Mouse (Mus musculus): Measurements from ENCODE around the gene Serpinb6a. TPM values are rescaled to one million over a fixed set of nuclear protein-coding genes. Genes with fewer than 3 reads are reported as not detected.
"Not testable (repeated sequence)": the region's sequence is repeated elsewhere in the genome, so short reads cannot be mapped to it uniquely, and the experiment has no call there.

The Serpinb6a gene
- polyA plus RNA-seq, 1 experiment: 31.1 TPM

DNA sequence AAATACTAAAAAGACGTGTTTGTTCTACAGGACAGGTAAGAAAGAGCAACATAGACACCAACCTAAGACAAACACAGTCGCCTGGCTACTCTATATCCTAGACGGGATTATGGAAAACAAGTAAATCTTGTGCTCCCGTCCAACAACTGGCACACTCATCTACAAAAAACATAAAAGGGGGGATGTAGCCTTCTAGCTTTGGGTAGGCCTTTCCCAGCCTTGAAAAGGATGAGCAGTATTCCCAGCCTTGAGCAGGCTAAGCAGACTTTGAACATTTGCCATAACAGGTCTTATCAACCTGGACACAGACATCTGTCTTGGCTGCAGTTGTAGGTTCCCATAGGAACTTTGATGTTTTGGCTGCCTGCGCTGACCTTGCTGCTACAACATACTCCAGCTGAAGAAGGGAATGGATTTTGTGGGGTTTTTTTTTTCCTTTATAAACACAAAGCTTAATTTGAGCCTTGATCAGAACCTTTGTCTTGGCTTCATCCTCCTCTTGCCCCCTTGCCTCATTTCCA is 61.2 kb downstream of the Serpinb6a start:
- Histone ChIP-seq H3K4me1 (ENCODE audit: control insufficient read depth, insufficient read depth, low read length) (no peaks in the 10 kb centered on the region), H3K36me3 (ENCODE audit: control insufficient read depth, insufficient read depth, low read length) (no peaks in the 10 kb centered on the region), H3K27me3 (replicated peaks; ENCODE audit: control insufficient read depth, insufficient read depth, low read length) (no peaks in the 10 kb centered on the region), H3K4me3 (ENCODE audit: insufficient read depth, low read depth, low read length) (no peak overlapping the region), H3K27ac (ENCODE audit: insufficient read depth, low read depth, low read length) (no peak overlapping the region)
- DNase-seq: no peak
- WGBS: 94% methylated on average over 5 of the region's 5 CpGs
- no peak for TF ChIP-seq CTCF (conservative IDR thresholded peaks at IDR 0.05; ENCODE audit: insufficient read depth, insufficient read length, low read depth, low read length)
- no peak for TF ChIP-seq POLR2A (IDR thresholded peaks at IDR 0.05; ENCODE audit: low read depth, low read length)

DNA sequence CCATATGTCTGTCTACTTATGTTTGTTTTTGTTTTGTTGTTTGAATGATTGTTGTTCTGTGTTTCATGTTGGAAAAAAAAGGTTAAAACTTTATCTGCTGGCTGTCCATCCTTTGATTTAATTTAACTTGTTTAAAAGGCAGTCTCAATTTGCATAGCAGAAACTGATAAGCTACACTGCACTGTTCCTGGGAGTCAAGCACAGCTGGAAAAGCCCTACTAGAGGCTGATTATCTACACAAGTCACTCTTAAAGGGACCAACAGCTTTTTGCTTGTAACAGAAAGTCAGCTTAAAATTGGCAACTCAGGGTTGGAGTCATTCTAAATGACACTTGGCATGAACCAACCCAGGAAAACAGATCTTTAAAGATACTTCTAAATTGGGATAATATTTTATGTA is 65.0 kb downstream of the Serpinb6a start:
- not testable (repeated sequence) for H3K27me3 ChIP-seq (replicated peaks; ENCODE audit: control insufficient read depth, insufficient read depth, low read length); H3K36me3 ChIP-seq (ENCODE audit: control insufficient read depth, insufficient read depth, low read length); H3K27ac ChIP-seq (ENCODE audit: insufficient read depth, low read depth, low read length); DNase-seq; H3K4me3 ChIP-seq (ENCODE audit: insufficient read depth, low read depth, low read length); H3K4me1 ChIP-seq (ENCODE audit: control insufficient read depth, insufficient read depth, low read length)

DNA sequence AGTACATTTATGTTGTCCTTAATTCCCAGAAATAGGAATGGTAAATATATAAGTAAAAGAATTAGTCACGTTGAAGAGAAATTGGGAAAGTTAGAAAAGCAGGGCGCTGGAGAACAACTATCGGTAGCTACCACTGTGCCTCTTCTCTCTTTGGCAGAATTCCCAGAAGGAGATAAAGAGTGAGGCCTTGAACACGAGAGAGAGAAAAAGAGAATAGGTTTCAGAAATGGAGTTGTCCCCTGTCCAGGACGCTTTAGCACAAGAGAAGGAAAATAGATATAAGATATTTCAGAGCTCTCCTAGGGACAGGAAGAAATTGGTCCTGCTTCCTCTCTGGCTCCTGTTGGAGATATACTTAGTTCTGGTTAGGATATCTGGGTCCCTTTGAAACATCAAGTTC is 65.4 kb downstream of the Serpinb6a start:
- 77% methylated on average over 5 of the region's 5 CpGs for WGBS
- no peaks in the 10 kb centered on the region for H3K27me3 ChIP-seq (replicated peaks; ENCODE audit: control insufficient read depth, insufficient read depth, low read length)
- H3K36me3 ChIP-seq (ENCODE audit: control insufficient read depth, insufficient read depth, low read length): no peaks in the 10 kb centered on the region
- H3K27ac ChIP-seq (ENCODE audit: insufficient read depth, low read depth, low read length): no peak overlapping the region
- H3K4me3 ChIP-seq (ENCODE audit: insufficient read depth, low read depth, low read length): no peak overlapping the region
- TF ChIP-seq POLR2A (IDR thresholded peaks at IDR 0.05; ENCODE audit: low read depth, low read length) (no peak), CTCF (conservative IDR thresholded peaks at IDR 0.05; ENCODE audit: insufficient read depth, insufficient read length, low read depth, low read length) (no peak)
- peaks cover 3% of the 10 kb centered on the region; the same call in 1 of the 2 replicates for H3K4me1 ChIP-seq (ENCODE audit: control insufficient read depth, insufficient read depth, low read length)
- no peak for DNase-seq

DNA sequence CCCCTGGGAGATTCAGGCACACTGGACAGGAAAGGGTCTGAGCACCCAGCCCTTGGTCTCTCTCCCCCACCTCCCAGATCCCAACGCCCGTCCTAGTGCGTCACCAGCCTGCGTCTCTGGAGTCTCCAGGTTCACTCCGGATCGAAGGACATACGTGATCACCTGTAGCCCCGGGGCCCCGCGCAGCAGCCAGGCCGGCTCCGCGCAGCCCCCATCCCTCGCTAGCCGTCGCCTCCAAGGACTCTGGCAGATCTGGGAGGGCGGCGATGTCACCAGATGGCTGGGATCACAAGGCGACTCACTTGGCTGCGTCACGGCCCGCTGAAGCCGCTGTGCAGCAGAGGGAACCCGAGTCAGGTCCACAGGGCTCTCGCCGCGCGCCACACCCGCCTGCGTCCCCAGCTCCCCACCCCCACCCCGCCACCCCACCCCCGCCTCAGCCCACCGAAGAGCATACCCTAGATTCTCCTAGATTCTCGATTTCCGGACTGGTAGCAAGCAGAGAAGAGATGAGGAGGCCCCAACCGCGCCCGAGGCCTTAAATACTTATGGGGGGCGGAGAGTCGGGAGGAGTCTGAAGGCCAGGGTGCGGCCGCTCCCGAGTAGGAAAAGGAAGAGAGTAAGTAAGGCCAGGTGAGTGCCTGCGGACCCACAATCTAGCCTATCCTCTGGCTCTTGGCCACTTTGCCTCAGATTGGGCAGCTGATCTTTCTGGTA is 67.0 kb downstream of the Serpinb6a start:
- DNase-seq: peak; percentile 62
- H3K27ac ChIP-seq (ENCODE audit: insufficient read depth, low read depth, low read length): peak overlapping the region; percentile 50; the same call in 1 of the 2 replicates
- peak overlapping the region; percentile 95 for H3K4me3 ChIP-seq (ENCODE audit: insufficient read depth, low read depth, low read length)
- TF ChIP-seq CTCF (conservative IDR thresholded peaks at IDR 0.05; ENCODE audit: insufficient read depth, insufficient read length, low read depth, low read length): no peak
- no peak for TF ChIP-seq POLR2A (IDR thresholded peaks at IDR 0.05; ENCODE audit: low read depth, low read length)
- H3K36me3 ChIP-seq (ENCODE audit: control insufficient read depth, insufficient read depth, low read length): no peaks in the 10 kb centered on the region
- under 1% methylated on average over 44 of the region's 44 CpGs for WGBS
- no peaks in the 10 kb centered on the region for H3K27me3 ChIP-seq (replicated peaks; ENCODE audit: control insufficient read depth, insufficient read depth, low read length)
- peaks cover 3% of the 10 kb centered on the region; the same call in 1 of the 2 replicates for H3K4me1 ChIP-seq (ENCODE audit: control insufficient read depth, insufficient read depth, low read length)

DNA sequence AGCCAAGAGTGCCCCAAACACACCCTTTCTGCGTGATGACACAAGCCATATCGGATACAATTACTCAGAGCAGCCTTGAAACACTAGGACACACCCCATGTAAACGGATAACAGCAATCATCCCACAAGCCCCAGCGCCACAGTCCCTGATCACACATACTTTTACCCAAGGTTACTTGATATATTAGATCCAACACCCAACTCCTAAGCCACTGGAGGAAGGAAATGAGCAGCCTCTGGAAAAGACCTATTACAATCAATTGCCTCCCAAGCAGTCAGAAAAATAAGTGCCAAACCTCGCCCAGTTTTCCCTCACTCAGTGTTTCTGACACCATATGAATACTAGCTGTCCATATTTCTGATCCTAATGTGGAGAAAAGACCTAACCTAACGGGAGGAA is 67.9 kb downstream of the Serpinb6a start:
- no peak for TF ChIP-seq CTCF (conservative IDR thresholded peaks at IDR 0.05; ENCODE audit: insufficient read depth, insufficient read length, low read depth, low read length)
- TF ChIP-seq POLR2A (IDR thresholded peaks at IDR 0.05; ENCODE audit: low read depth, low read length): no peak
- WGBS: 54% methylated on average over 6 of the region's 6 CpGs
- Histone ChIP-seq H3K4me1 (ENCODE audit: control insufficient read depth, insufficient read depth, low read length) (peaks cover 3% of the 10 kb centered on the region; the same call in 1 of the 2 replicates), H3K4me3 (ENCODE audit: insufficient read depth, low read depth, low read length) (peak overlapping the region; percentile 95), H3K27ac (ENCODE audit: insufficient read depth, low read depth, low read length) (peak overlapping the region; percentile 50; the same call in 1 of the 2 replicates), H3K36me3 (ENCODE audit: control insufficient read depth, insufficient read depth, low read length) (no peaks in the 10 kb centered on the region), H3K27me3 (replicated peaks; ENCODE audit: control insufficient read depth, insufficient read depth, low read length) (no peaks in the 10 kb centered on the region)
- peak; percentile 23 for DNase-seq

DNA sequence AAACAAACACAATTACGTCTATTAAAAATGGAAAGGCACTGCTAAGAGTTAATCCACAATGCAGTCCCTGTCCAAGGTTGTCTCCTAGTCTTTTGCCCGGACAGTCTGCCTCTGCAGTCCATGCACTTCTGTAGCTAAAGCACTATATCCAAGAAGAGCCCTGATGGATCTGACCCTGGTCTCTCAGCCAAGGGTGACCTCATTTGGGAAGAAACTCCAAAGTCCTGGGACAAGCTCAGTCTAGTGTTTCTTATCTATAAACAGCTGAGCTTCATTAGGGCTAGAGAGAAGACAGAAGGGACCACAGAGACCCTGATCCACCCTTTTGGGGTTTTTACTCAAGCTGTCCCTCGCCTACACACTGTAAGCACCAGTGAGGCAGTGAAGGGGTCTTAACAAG is 71.7 kb downstream of the Serpinb6a start:
- H3K36me3 ChIP-seq (ENCODE audit: control insufficient read depth, insufficient read depth, low read length): no peaks in the 10 kb centered on the region
- no peak for TF ChIP-seq POLR2A (IDR thresholded peaks at IDR 0.05; ENCODE audit: low read depth, low read length)
- no peak for TF ChIP-seq CTCF (conservative IDR thresholded peaks at IDR 0.05; ENCODE audit: insufficient read depth, insufficient read length, low read depth, low read length)
- H3K4me3 ChIP-seq (ENCODE audit: insufficient read depth, low read depth, low read length): no peak overlapping the region
- H3K27ac ChIP-seq (ENCODE audit: insufficient read depth, low read depth, low read length): no peak overlapping the region
- DNase-seq: no peak
- H3K27me3 ChIP-seq (replicated peaks; ENCODE audit: control insufficient read depth, insufficient read depth, low read length): no peaks in the 10 kb centered on the region
- WGBS: 85% methylated on average over 3 of the region's 3 CpGs
- peaks cover 3% of the 10 kb centered on the region; the same call in 1 of the 2 replicates for H3K4me1 ChIP-seq (ENCODE audit: control insufficient read depth, insufficient read depth, low read length)

DNA sequence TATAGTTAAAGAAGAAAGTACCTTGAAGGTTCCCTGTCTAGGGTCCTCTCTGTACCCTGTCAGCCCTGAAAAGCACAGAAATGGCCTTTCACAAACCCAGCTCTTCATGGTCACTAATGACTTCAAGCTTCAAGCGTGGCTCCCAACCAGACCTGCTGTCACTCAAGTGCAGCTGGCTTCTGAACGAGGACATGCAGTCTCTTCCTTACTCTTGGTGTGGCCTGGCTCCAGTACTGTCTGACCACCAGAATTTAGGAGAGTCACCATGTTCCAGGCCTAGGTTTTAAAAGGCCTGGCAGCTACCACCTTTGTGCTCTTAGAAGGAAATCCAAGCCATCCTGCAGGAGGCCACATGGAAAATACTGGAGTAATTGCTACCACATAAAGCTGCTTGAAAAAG is 72.3 kb downstream of the Serpinb6a start:
- H3K4me1 ChIP-seq (ENCODE audit: control insufficient read depth, insufficient read depth, low read length): peaks cover 3% of the 10 kb centered on the region; the same call in 1 of the 2 replicates
- H3K36me3 ChIP-seq (ENCODE audit: control insufficient read depth, insufficient read depth, low read length): no peaks in the 10 kb centered on the region
- DNase-seq: no peak
- TF ChIP-seq POLR2A (IDR thresholded peaks at IDR 0.05; ENCODE audit: low read depth, low read length) (no peak), CTCF (conservative IDR thresholded peaks at IDR 0.05; ENCODE audit: insufficient read depth, insufficient read length, low read depth, low read length) (no peak)
- H3K27ac ChIP-seq (ENCODE audit: insufficient read depth, low read depth, low read length): no peak overlapping the region
- no peak overlapping the region for H3K4me3 ChIP-seq (ENCODE audit: insufficient read depth, low read depth, low read length)
- H3K27me3 ChIP-seq (replicated peaks; ENCODE audit: control insufficient read depth, insufficient read depth, low read length): no peaks in the 10 kb centered on the region
- 82% methylated on average over 2 of the region's 2 CpGs for WGBS
